15 mouse cellular contexts compared by ENCODE assay signal in genomic region chr11:80766472-80767319, GRCm38 (mm10). TPM values are rescaled to one million over a fixed set of nuclear protein-coding genes. Genes with fewer than 3 reads are reported as not detected.
DNase-seq lines count a peak whose midpoint lies in the region; ATAC-seq and TF ChIP-seq lines count a peak whose summit lies in the region.
"Had no signal": no experiment of that assay in that cellular context is flagged by ENCODE, and none has a peak within 500 bp of the region (broad histone marks: within the 10 kb centered on the region; RNA-seq: fewer than 3 reads in every experiment).

No protein-coding gene starts in this region.

- WGBS in liver, embryonic 13.5 days (ENCODE audit: insufficient replicate concordance): 57% methylated on average over 6 of the region's 6 CpGs
- WGBS in midbrain, embryonic 15.5 days: 89% methylated on average over 6 of the region's 6 CpGs
- WGBS in cerebellum, adult 2 months: 81% methylated on average over 6 of the region's 6 CpGs

- no peak overlapping the region for H3K4me3 ChIP-seq in liver, embryonic 13.5 days (replicated peaks)
- no peak overlapping the region for H3K4me3 ChIP-seq in midbrain, embryonic 15.5 days
- no peak overlapping the region for H3K4me3 ChIP-seq in cerebellum, adult 2 months (replicated peaks; ENCODE audit: insufficient read depth, low read depth, low read length)
- H3K4me3 ChIP-seq: heart, embryonic 12.5 days; liver, embryonic 12.5 days had no signal

- H3K36me3 ChIP-seq in liver, embryonic 13.5 days: no peaks in the 10 kb centered on the region
- no peaks in the 10 kb centered on the region for H3K36me3 ChIP-seq in midbrain, embryonic 15.5 days (replicated peaks)
- H3K36me3 ChIP-seq: G1E; heart, embryonic 12.5 days; liver, embryonic 12.5 days had no signal

- ATAC-seq in liver, embryonic 13.5 days (ENCODE audit: low read depth): 0 out of 2 replicates have a peak, but pooled peaks have one; percentile 31
- no peak for ATAC-seq in midbrain, embryonic 15.5 days (replicated peaks)
- ATAC-seq: forebrain, postnatal 0 days; inflammation-experienced regulatory T-cells, adult 6 months; liver, embryonic 12.5 days had no signal

- no peak overlapping the region for H3K4me2 ChIP-seq in liver, embryonic 13.5 days
- no peak overlapping the region for H3K4me2 ChIP-seq in midbrain, embryonic 15.5 days
- H3K4me2 ChIP-seq: heart, embryonic 12.5 days; liver, embryonic 12.5 days; midbrain, embryonic 11.5 days had no signal

- no peaks in the 10 kb centered on the region for H3K9me3 ChIP-seq in liver, embryonic 13.5 days (replicated peaks)
- H3K9me3 ChIP-seq in midbrain, embryonic 15.5 days: no peaks in the 10 kb centered on the region
- H3K9me3 ChIP-seq: heart, embryonic 12.5 days; liver, embryonic 12.5 days had no signal

- no peak for TF ChIP-seq POLR2A in cerebellum, adult 2 months (IDR thresholded peaks at IDR 0.05; ENCODE audit: borderline replicate concordance, insufficient read depth, low read length)

- peaks cover 5% of the 10 kb centered on the region for H3K4me1 ChIP-seq in liver, embryonic 13.5 days (replicated peaks)
- no peaks in the 10 kb centered on the region for H3K4me1 ChIP-seq in midbrain, embryonic 15.5 days
- H3K4me1 ChIP-seq in cerebellum, adult 2 months (ENCODE audit: control insufficient read depth, insufficient read depth, low read length): no peaks in the 10 kb centered on the region; the same call in 1 of the 2 replicates

- no peak for TF ChIP-seq CTCF in cerebellum, adult 2 months (IDR thresholded peaks at IDR 0.05; ENCODE audit: borderline replicate concordance, insufficient read depth, low read depth, low read length)

- no peak overlapping the region for H3K9ac ChIP-seq in liver, embryonic 13.5 days
- no peak overlapping the region for H3K9ac ChIP-seq in midbrain, embryonic 15.5 days
- H3K9ac ChIP-seq: forebrain, postnatal 0 days; heart, embryonic 12.5 days; liver, embryonic 12.5 days had no signal

- no peak for DNase-seq in liver, embryonic 13.5 days
- no peak for DNase-seq in liver
- peak; percentile 52 for DNase-seq in adrenal gland, postnatal 25 days
- peak; percentile 64 to 70 for DNase-seq in kidney, postnatal 25 days
- DNase-seq in lung, postnatal 4 days: peak; percentile 40 to 53
- DNase-seq in frontal cortex, postnatal 36 days (ENCODE audit: low spot score in 2 of 2): no peak
- DNase-seq in cerebellum, adult 2 months: no peak
- DNase-seq: forebrain, postnatal 0 days; right cerebral cortex, postnatal 14 days had no signal

- H3K27me3 ChIP-seq in liver, embryonic 13.5 days: no peaks in the 10 kb centered on the region
- H3K27me3 ChIP-seq in midbrain, embryonic 15.5 days (replicated peaks): no peaks in the 10 kb centered on the region
- no peaks in the 10 kb centered on the region for H3K27me3 ChIP-seq in cerebellum, adult 2 months (ENCODE audit: control insufficient read depth, insufficient read depth, low read length)
- H3K27me3 ChIP-seq: heart, embryonic 12.5 days had no signal

- no peak overlapping the region for H3K27ac ChIP-seq in liver, embryonic 13.5 days
- no peak overlapping the region for H3K27ac ChIP-seq in midbrain, embryonic 15.5 days
- H3K27ac ChIP-seq in cerebellum, adult 2 months (ENCODE audit: insufficient read depth, low read length): no peak overlapping the region
- H3K27ac ChIP-seq: liver, embryonic 12.5 days had no signal

RNA-seq across cellular contexts. Expression of gene Myo1d, which starts 13.1 kb away (rescaled TPM):
- 5.2 and 6.3 TPM in 2 replicates for polyA plus RNA-seq in liver, embryonic 13.5 days (2015; fragmentation: Nextera tagmentation; extraction: Ambion mirVana)
- total RNA-seq in adrenal gland, postnatal 25 days (2021): 82.4 and 88.1 TPM in 2 replicates
- polyA plus RNA-seq in midbrain, embryonic 15.5 days (2015; fragmentation: Nextera tagmentation; extraction: Ambion mirVana): 2.3 and 2.7 TPM in 2 replicates
- polyA plus RNA-seq in cerebellum, adult 2 months (2012; rRNA removed): 14.3 and 16.9 TPM in 2 replicates
- total RNA-seq: G1E had no signal
- polyA plus RNA-seq: G1E had no signal

RNA-seq across cellular contexts. Expression of gene Tmem98, which starts 43.3 kb away (rescaled TPM):
- polyA plus RNA-seq in liver, embryonic 13.5 days (2015; fragmentation: Nextera tagmentation; extraction: Ambion mirVana): 11.7 and 12.6 TPM in 2 replicates
- 65.1 and 67.8 TPM in 2 replicates for total RNA-seq in adrenal gland, postnatal 25 days (2021)
- 24.0 and 25.3 TPM in 2 replicates for polyA plus RNA-seq in midbrain, embryonic 15.5 days (2015; fragmentation: Nextera tagmentation; extraction: Ambion mirVana)
- 27.8 and 34.0 TPM in 2 replicates for polyA plus RNA-seq in cerebellum, adult 2 months (2012; rRNA removed)
- total RNA-seq: G1E had no signal
- polyA plus RNA-seq: G1E had no signal

Comparison
In these comparisons a context has a peak if more than half of its experiments do, and no peak if none do; other contexts are left out.
1. DNase-seq: peak in adrenal gland, postnatal 25 days (single experiment), kidney, postnatal 25 days (2 of 2) and lung, postnatal 4 days (2 of 2); none in liver, embryonic 13.5 days (single experiment), liver (single experiment), frontal cortex, postnatal 36 days (0 of 2) and cerebellum, adult 2 months (0 of 2).